Mouse (Mus musculus): ENCODE measurements at regions not wholly inside any gene's neighbourhood (a gene's known extent, or its start where the extent isn't known, plus 50 kb on each side); places are given as distances from the start of the nearest gene placed in this dataset.

DNA sequence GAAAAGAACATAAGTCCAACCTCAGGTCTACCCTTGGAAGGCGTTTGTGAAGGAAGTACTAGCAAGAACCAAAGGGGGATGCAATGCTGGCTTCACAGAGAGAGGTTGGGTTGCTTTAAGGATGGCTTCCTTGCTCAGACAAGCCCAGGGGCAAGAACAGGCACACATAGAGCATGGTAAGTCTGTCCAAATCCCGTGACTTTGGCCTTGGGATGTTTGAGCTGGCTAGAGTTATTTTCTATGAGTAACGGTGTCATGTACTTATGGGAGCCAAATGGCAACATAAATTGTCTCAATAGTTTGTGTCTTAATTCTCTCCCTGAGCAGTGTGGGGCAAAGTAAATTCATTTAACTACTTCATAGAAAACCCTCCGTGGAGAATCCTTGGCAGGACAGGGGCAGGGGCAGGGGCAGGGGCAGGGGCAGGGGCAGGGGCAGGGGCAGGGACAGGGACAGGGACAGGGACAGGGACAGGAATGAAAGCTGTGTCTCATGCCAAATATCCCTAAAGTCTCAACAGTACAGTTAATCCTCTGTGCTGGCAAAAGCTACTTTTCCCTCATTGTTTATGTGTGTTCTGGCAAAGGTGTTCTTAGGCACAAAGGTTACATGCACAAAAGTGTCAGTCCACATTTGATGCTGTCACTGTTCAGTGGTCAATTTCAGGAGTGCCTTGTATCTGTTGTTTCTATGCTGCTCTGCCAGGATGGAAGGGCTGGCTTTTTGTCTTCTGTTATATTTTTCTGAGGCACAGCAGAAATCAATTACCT lies 167.7 kb downstream of the Ifng start:
- Histone ChIP-seq H3K4me2 (ENCODE audit: low read depth, low read length) (no peak overlapping the region), H3K4me3 (ENCODE audit: low read depth, low read length) (no peak overlapping the region), H3K9me3 (ENCODE audit: control insufficient read depth, low read length) (no peaks in the 10 kb centered on the region), H3K27ac (replicated peaks; ENCODE audit: low read depth, low read length) (no peak overlapping the region), H3K27me3 (replicated peaks; ENCODE audit: control insufficient read depth, insufficient read depth, low read length) (no peaks in the 10 kb centered on the region), H3K9ac (ENCODE audit: low read depth, low read length) (no peak overlapping the region), H3K36me3 (ENCODE audit: control insufficient read depth, insufficient read depth, low read length) (no peaks in the 10 kb centered on the region), H3K4me1 (ENCODE audit: control insufficient read depth, insufficient read depth, low read length) (no peaks in the 10 kb centered on the region)
- WGBS, result 53% methylated on average over 4 of the region's 4 CpGs
- no peak for ATAC-seq (ENCODE audit: low read depth)
- DNase-seq (ENCODE audit: low spot score), result no peak

GRCm38 (mm10) chr10:118609157-118609556 lies 168.3 kb downstream of the Ifng start:
- WGBS, result 74% methylated on average over 4 of the region's 4 CpGs
- H3K27ac ChIP-seq (replicated peaks; ENCODE audit: low read depth, low read length), result no peak overlapping the region
- H3K36me3 ChIP-seq (ENCODE audit: control insufficient read depth, insufficient read depth, low read length), result no peaks in the 10 kb centered on the region
- H3K4me2 ChIP-seq (ENCODE audit: low read depth, low read length), result no peak overlapping the region
- H3K9me3 ChIP-seq (ENCODE audit: control insufficient read depth, low read length), result no peaks in the 10 kb centered on the region
- H3K9ac ChIP-seq (ENCODE audit: low read depth, low read length), result no peak overlapping the region
- ATAC-seq (ENCODE audit: low read depth) (no peak), DNase-seq (ENCODE audit: low spot score) (no peak)
- no peak overlapping the region for H3K4me3 ChIP-seq (ENCODE audit: low read depth, low read length)
- no peaks in the 10 kb centered on the region for H3K27me3 ChIP-seq (replicated peaks; ENCODE audit: control insufficient read depth, insufficient read depth, low read length)
- no peaks in the 10 kb centered on the region for H3K4me1 ChIP-seq (ENCODE audit: control insufficient read depth, insufficient read depth, low read length)

GRCm38 (mm10) chr10:118610868-118611461 lies 170.1 kb downstream of the Ifng start:
- DNase-seq (ENCODE audit: low spot score) (no peak), ATAC-seq (ENCODE audit: low read depth) (no peak)
- Histone ChIP-seq H3K9ac (ENCODE audit: low read depth, low read length) (no peak overlapping the region), H3K4me3 (ENCODE audit: low read depth, low read length) (no peak overlapping the region), H3K27me3 (replicated peaks; ENCODE audit: control insufficient read depth, insufficient read depth, low read length) (no peaks in the 10 kb centered on the region), H3K4me1 (ENCODE audit: control insufficient read depth, insufficient read depth, low read length) (no peaks in the 10 kb centered on the region), H3K36me3 (ENCODE audit: control insufficient read depth, insufficient read depth, low read length) (no peaks in the 10 kb centered on the region), H3K9me3 (ENCODE audit: control insufficient read depth, low read length) (no peaks in the 10 kb centered on the region), H3K27ac (replicated peaks; ENCODE audit: low read depth, low read length) (no peak overlapping the region), H3K4me2 (ENCODE audit: low read depth, low read length) (no peak overlapping the region)
- 87% methylated on average over 7 of the region's 7 CpGs for WGBS

DNA sequence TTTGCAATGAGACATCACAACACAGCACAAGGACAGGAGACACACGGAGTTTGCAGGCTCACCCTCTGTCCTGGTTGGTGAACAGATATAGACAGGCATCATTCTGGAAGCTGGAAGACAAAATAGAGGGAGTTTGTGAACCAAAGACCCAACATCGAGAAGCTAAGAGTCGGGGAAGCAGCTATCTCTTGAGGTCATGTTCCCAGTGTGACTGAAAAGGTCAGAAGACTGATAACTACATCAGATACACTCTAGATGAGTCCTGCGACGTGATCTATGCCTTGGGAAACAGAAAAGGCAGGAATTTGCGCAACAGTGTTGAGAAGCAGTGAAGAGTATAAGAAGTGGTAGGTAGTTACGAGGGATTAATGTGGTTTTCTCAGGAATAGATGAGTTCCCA lies 171.2 kb downstream of the Ifng start:
- ATAC-seq (ENCODE audit: low read depth) (no peak), DNase-seq (ENCODE audit: low spot score) (no peak)
- no peak overlapping the region for H3K4me3 ChIP-seq (ENCODE audit: low read depth, low read length)
- 90% methylated on average over 7 of the region's 7 CpGs for WGBS
- no peak overlapping the region for H3K9ac ChIP-seq (ENCODE audit: low read depth, low read length)
- H3K9me3 ChIP-seq (ENCODE audit: control insufficient read depth, low read length), result no peaks in the 10 kb centered on the region
- H3K36me3 ChIP-seq (ENCODE audit: control insufficient read depth, insufficient read depth, low read length), result no peaks in the 10 kb centered on the region
- no peaks in the 10 kb centered on the region for H3K4me1 ChIP-seq (ENCODE audit: control insufficient read depth, insufficient read depth, low read length)
- H3K27me3 ChIP-seq (replicated peaks; ENCODE audit: control insufficient read depth, insufficient read depth, low read length), result no peaks in the 10 kb centered on the region
- no peak overlapping the region for H3K4me2 ChIP-seq (ENCODE audit: low read depth, low read length)
- H3K27ac ChIP-seq (replicated peaks; ENCODE audit: low read depth, low read length), result no peak overlapping the region

- 87% methylated on average over 14 of the region's 14 CpGs for WGBS
- no peaks in the 10 kb centered on the region for H3K36me3 ChIP-seq (ENCODE audit: control insufficient read depth, insufficient read depth, low read length)
- no peaks in the 10 kb centered on the region for H3K27me3 ChIP-seq (replicated peaks; ENCODE audit: control insufficient read depth, insufficient read depth, low read length)
- H3K27ac ChIP-seq (replicated peaks; ENCODE audit: low read depth, low read length), result no peak overlapping the region
- no peak overlapping the region for H3K4me3 ChIP-seq (ENCODE audit: low read depth, low read length)
- H3K9ac ChIP-seq (ENCODE audit: low read depth, low read length), result no peak overlapping the region
- DNase-seq (ENCODE audit: low spot score), result no peak
- H3K4me2 ChIP-seq (ENCODE audit: low read depth, low read length), result no peak overlapping the region
- H3K4me1 ChIP-seq (ENCODE audit: control insufficient read depth, insufficient read depth, low read length), result no peaks in the 10 kb centered on the region
- ATAC-seq (ENCODE audit: low read depth), result no peak
- no peaks in the 10 kb centered on the region for H3K9me3 ChIP-seq (ENCODE audit: control insufficient read depth, low read length)
Observed at GRCm38 (mm10) chr10:118613056-118613695, 172.3 kb downstream of the Ifng start.

DNA sequence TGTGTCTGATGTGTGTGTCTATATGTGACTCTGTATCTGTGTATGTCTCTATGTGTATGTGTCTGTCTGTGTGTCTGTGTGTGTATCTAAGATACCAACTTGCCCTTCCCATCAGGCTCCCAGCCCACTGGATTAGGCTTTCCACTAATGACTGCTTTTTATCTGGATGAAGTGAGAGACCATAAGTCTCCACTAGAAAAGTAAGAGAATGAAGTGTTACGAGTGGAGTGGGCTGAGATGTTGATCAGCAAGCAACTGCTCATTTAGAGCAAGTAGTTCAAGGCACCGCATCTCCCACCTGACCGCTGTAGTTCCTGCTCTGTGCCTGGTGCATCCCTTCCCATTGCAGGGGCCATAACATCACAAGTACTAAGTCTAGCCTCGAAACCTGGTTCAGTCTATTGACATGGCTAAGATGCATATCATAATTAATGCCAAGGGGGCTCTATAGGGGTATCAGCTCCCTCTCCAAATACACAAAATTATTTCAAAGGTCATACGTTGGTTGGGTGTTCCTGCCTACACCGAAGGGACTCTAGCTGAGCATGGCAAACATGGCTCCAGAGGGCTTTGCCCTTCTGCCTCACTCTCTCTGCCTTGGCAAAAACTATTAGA lies 173.5 kb downstream of the Ifng start:
- H3K9ac ChIP-seq (ENCODE audit: low read depth, low read length), result no peak overlapping the region
- no peaks in the 10 kb centered on the region for H3K36me3 ChIP-seq (ENCODE audit: control insufficient read depth, insufficient read depth, low read length)
- ATAC-seq (ENCODE audit: low read depth) (no peak), DNase-seq (ENCODE audit: low spot score) (no peak)
- no peaks in the 10 kb centered on the region for H3K27me3 ChIP-seq (replicated peaks; ENCODE audit: control insufficient read depth, insufficient read depth, low read length)
- no peaks in the 10 kb centered on the region for H3K9me3 ChIP-seq (ENCODE audit: control insufficient read depth, low read length)
- WGBS, result 91% methylated on average over 6 of the region's 6 CpGs
- no peak overlapping the region for H3K27ac ChIP-seq (replicated peaks; ENCODE audit: low read depth, low read length)
- no peak overlapping the region for H3K4me2 ChIP-seq (ENCODE audit: low read depth, low read length)
- no peaks in the 10 kb centered on the region for H3K4me1 ChIP-seq (ENCODE audit: control insufficient read depth, insufficient read depth, low read length)
- no peak overlapping the region for H3K4me3 ChIP-seq (ENCODE audit: low read depth, low read length)

GRCm38 (mm10) chr10:118615131-118616020 lies 174.5 kb downstream of the Ifng start:
- Histone ChIP-seq H3K4me3 (ENCODE audit: low read depth, low read length) (no peak overlapping the region), H3K27ac (replicated peaks; ENCODE audit: low read depth, low read length) (no peak overlapping the region), H3K27me3 (replicated peaks; ENCODE audit: control insufficient read depth, insufficient read depth, low read length) (no peaks in the 10 kb centered on the region), H3K9ac (ENCODE audit: low read depth, low read length) (no peak overlapping the region), H3K4me2 (ENCODE audit: low read depth, low read length) (no peak overlapping the region), H3K36me3 (ENCODE audit: control insufficient read depth, insufficient read depth, low read length) (no peaks in the 10 kb centered on the region), H3K9me3 (ENCODE audit: control insufficient read depth, low read length) (no peaks in the 10 kb centered on the region), H3K4me1 (ENCODE audit: control insufficient read depth, insufficient read depth, low read length) (no peaks in the 10 kb centered on the region)
- ATAC-seq (ENCODE audit: low read depth) (no peak), DNase-seq (ENCODE audit: low spot score) (no peak)
- WGBS, result 78% methylated on average over 10 of the region's 10 CpGs

- H3K4me3 ChIP-seq (ENCODE audit: low read depth, low read length), result no peak overlapping the region
- H3K27me3 ChIP-seq (replicated peaks; ENCODE audit: control insufficient read depth, insufficient read depth, low read length), result no peaks in the 10 kb centered on the region
- no peak overlapping the region for H3K4me2 ChIP-seq (ENCODE audit: low read depth, low read length)
- H3K27ac ChIP-seq (replicated peaks; ENCODE audit: low read depth, low read length), result no peak overlapping the region
- H3K36me3 ChIP-seq (ENCODE audit: control insufficient read depth, insufficient read depth, low read length), result no peaks in the 10 kb centered on the region
- H3K4me1 ChIP-seq (ENCODE audit: control insufficient read depth, insufficient read depth, low read length), result no peaks in the 10 kb centered on the region
- 87% methylated on average over 5 of the region's 5 CpGs for WGBS
- no peak overlapping the region for H3K9ac ChIP-seq (ENCODE audit: low read depth, low read length)
- H3K9me3 ChIP-seq (ENCODE audit: control insufficient read depth, low read length), result no peaks in the 10 kb centered on the region
- no peak for ATAC-seq (ENCODE audit: low read depth)
- no peak for DNase-seq (ENCODE audit: low spot score)
Observed at GRCm38 (mm10) chr10:118616031-118616615, 175.3 kb downstream of the Ifng start.

Data from embryonic facial prominence, embryonic 14.5 days (tissue).